Mouse (Mus musculus) liver, embryonic 11.5 days (tissue): ENCODE data around the gene Prph. TPM values are rescaled to one million over a fixed set of nuclear protein-coding genes. Genes with fewer than 3 reads are reported as not detected.
A peak's percentile ranks its signal among the peaks of the same experiment; 100 is the strongest.

Source experiments
- ATAC-seq: fragments of 200-750 bp; cut with Nextera tagmentation; replicated peaks from 2 replicates; pipeline ENCODE4 v1.8.0; 2017; ENCODE audit warnings: moderate number of reproducible peaks, mild to moderate bottlenecking, moderate TSS enrichment, moderate library complexity; ENCODE audit not compliant: low FRiP score
- DNase-seq: peaks from one replicate; pipeline ENCODE4 v3.0.0-alpha.2; 2017; ENCODE audit warnings: low spot score
- H3K27ac ChIP-seq: fragments of 300-500 bp; sonication (generic); 2 replicates; pipeline ENCODE4 v1.5.1; 2014; ENCODE audit warnings: mild to moderate bottlenecking, low read depth, low read length, control low read depth
- H3K27me3 ChIP-seq: fragments of 300-500 bp; sonication (generic); replicated peaks from 2 replicates; pipeline ENCODE4 v1.6.1; 2014; ENCODE audit warnings: low read length, mixed read lengths; ENCODE audit not compliant: control insufficient read depth, insufficient read depth
- H3K36me3 ChIP-seq: fragments of 300-500 bp; sonication (generic); 2 replicates; pipeline ENCODE4 v1.6.1; 2014; ENCODE audit warnings: mild to moderate bottlenecking, low read length, moderate library complexity, mixed read lengths; ENCODE audit not compliant: control insufficient read depth, insufficient read depth
- H3K4me1 ChIP-seq: fragments of 300-500 bp; sonication (generic); replicated peaks from 2 replicates; pipeline ENCODE4 v1.6.1; 2014; ENCODE audit warnings: low read length, mixed read lengths; ENCODE audit not compliant: control insufficient read depth, insufficient read depth
- H3K4me2 ChIP-seq: fragments of 300-500 bp; sonication (generic); 2 replicates; pipeline ENCODE4 v1.6.1; 2014; ENCODE audit warnings: mild to moderate bottlenecking, control low read depth, moderate library complexity
- H3K4me3 ChIP-seq: fragments of 300-500 bp; sonication (generic); 2 replicates; pipeline ENCODE4 v1.5.1; 2014; ENCODE audit warnings: low read depth, low read length, control low read depth
- H3K9ac ChIP-seq: fragments of 300-500 bp; sonication (generic); 2 replicates; pipeline ENCODE4 v1.6.1; 2014; ENCODE audit warnings: low read depth, low read length, control low read depth
- H3K9me3 ChIP-seq: fragments of 300-500 bp; sonication (generic); 2 replicates; pipeline ENCODE4 v1.6.1; 2016; ENCODE audit warnings: low read length, inconsistent platforms, mixed read lengths; ENCODE audit not compliant: control insufficient read depth
- WGBS: fragments of 180-500 bp; shearing (Covaris S2); extraction: QIAGEN DNeasy Blood & Tissue Kit; methylation state at CpG from one replicate; pipeline ENCODE4 v1.1.7; 2014; 5-methylcytosine and 5-hydroxymethylcytosine counted together
- polyA plus RNA-seq: library from polyadenylated mRNA; unstranded; fragments of >200 nt; fragmentation: Nextera tagmentation; extraction: Ambion mirVana; gene quantifications from 2 replicates; pipeline ENCODE4 v1.2.1, GENCODE M21; 2014

The Prph gene
- polyA plus RNA-seq, 1 experiment from 2014 or later: 0.36 TPM

GRCm38 (mm10) chr15:99020171-99020570 is 34.8 kb upstream of the Prph start:
- WGBS: 89% methylated on average over 4 of the region's 4 CpGs
- Histone ChIP-seq H3K27ac (no peak overlapping the region), H3K4me1 (peaks cover 2% of the 10 kb centered on the region; the same call in 1 of the 2 replicates), H3K4me2 (no peak overlapping the region), H3K27me3 (no peaks in the 10 kb centered on the region), H3K9ac (no peak overlapping the region), H3K36me3 (no peaks in the 10 kb centered on the region), H3K4me3 (no peak overlapping the region), H3K9me3 (no peaks in the 10 kb centered on the region)
- no peak for ATAC-seq
- no peak for DNase-seq

- Histone ChIP-seq H3K36me3 (no peaks in the 10 kb centered on the region), H3K4me1 (peaks cover 2% of the 10 kb centered on the region; the same call in 1 of the 2 replicates), H3K9me3 (no peaks in the 10 kb centered on the region), H3K27me3 (no peaks in the 10 kb centered on the region), H3K27ac (no peak overlapping the region), H3K4me2 (no peak overlapping the region), H3K9ac (no peak overlapping the region), H3K4me3 (no peak overlapping the region)
- ATAC-seq: no peak
- DNase-seq: no peak
- WGBS: 93% methylated on average over 7 of the region's 7 CpGs
Measured at GRCm38 (mm10) chr15:99021255-99021654, 33.7 kb upstream of the Prph start.

GRCm38 (mm10) chr15:99024668-99025314 is 30.2 kb upstream of the Prph start:
- Histone ChIP-seq H3K27ac (no peak overlapping the region), H3K36me3 (no peaks in the 10 kb centered on the region), H3K9ac (no peak overlapping the region), H3K4me1 (no peaks in the 10 kb centered on the region; the same call in 1 of the 2 replicates), H3K4me3 (no peak overlapping the region), H3K27me3 (no peaks in the 10 kb centered on the region), H3K4me2 (0 out of 2 replicates have a peak overlapping the region, but pooled peaks have one; percentile 13), H3K9me3 (no peaks in the 10 kb centered on the region)
- peak; percentile 80 for DNase-seq
- WGBS: 21% methylated on average over 7 of the region's 8 CpGs
- ATAC-seq: no peak

GRCm38 (mm10) chr15:99025414-99025813 is 29.6 kb upstream of the Prph start:
- no peaks in the 10 kb centered on the region for H3K27me3 ChIP-seq
- H3K36me3 ChIP-seq: no peaks in the 10 kb centered on the region
- ATAC-seq (no peak), DNase-seq (no peak)
- H3K4me2 ChIP-seq: no peak overlapping the region
- no peaks in the 10 kb centered on the region for H3K9me3 ChIP-seq
- no peaks in the 10 kb centered on the region; the same call in 1 of the 2 replicates for H3K4me1 ChIP-seq
- H3K4me3 ChIP-seq: no peak overlapping the region
- 64% methylated on average over 13 of the region's 13 CpGs for WGBS
- no peak overlapping the region for H3K9ac ChIP-seq
- no peak overlapping the region for H3K27ac ChIP-seq

DNA sequence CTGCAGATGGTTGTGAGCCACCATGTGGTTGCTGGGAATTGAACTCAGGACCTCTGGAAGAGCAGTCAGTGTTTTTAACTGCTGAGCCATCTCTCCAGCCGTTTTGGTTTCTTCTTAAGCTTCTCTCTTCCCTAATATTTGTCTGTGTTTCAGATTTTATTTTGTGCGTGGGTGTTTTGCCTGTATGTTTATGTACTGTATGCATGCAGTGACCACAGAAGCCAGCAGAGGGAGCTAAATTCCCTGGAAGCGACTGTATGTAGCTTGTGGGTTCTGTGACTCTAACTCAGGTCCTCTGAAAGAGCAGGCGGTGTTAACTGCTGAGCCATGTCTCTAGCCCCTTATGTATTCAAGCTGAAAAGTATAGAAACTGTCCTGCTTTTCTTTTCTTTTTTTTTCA is 28.7 kb upstream of the Prph start:
- 46% methylated on average over 4 of the region's 4 CpGs for WGBS
- DNase-seq (peak; percentile 53), ATAC-seq (no peak)
- H3K4me2 ChIP-seq: no peak overlapping the region
- no peaks in the 10 kb centered on the region for H3K9me3 ChIP-seq
- no peak overlapping the region for H3K4me3 ChIP-seq
- no peaks in the 10 kb centered on the region for H3K36me3 ChIP-seq
- H3K27me3 ChIP-seq: no peaks in the 10 kb centered on the region
- no peak overlapping the region for H3K27ac ChIP-seq
- H3K4me1 ChIP-seq: no peaks in the 10 kb centered on the region; the same call in 1 of the 2 replicates
- no peak overlapping the region for H3K9ac ChIP-seq

DNA sequence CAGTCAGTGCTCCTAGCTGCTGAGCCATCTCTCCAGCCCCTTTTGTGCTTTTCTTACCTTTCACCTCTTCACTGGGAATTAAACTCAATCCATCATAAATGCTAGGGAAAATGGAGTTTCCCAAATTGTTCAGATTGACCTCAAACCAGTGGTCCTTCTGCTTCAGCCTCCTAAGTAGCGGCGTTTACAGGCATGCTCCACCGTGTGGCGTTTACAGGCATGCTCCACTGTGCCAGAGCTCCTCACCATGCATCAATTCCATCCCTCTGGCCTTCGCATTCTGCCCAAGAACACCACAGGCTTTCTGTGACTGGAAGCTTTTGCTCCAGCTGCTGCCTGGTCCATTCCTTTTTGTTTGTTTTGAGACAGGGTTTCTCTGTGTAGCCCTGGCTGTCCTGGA is 27.9 kb upstream of the Prph start:
- no peaks in the 10 kb centered on the region for H3K9me3 ChIP-seq
- no peaks in the 10 kb centered on the region for H3K36me3 ChIP-seq
- 68% methylated on average over 5 of the region's 5 CpGs for WGBS
- H3K27me3 ChIP-seq: no peaks in the 10 kb centered on the region
- no peak overlapping the region for H3K4me2 ChIP-seq
- ATAC-seq (no peak), DNase-seq (no peak)
- H3K27ac ChIP-seq: no peak overlapping the region
- H3K9ac ChIP-seq: no peak overlapping the region
- H3K4me1 ChIP-seq: peaks cover 3% of the 10 kb centered on the region
- no peak overlapping the region for H3K4me3 ChIP-seq

DNA sequence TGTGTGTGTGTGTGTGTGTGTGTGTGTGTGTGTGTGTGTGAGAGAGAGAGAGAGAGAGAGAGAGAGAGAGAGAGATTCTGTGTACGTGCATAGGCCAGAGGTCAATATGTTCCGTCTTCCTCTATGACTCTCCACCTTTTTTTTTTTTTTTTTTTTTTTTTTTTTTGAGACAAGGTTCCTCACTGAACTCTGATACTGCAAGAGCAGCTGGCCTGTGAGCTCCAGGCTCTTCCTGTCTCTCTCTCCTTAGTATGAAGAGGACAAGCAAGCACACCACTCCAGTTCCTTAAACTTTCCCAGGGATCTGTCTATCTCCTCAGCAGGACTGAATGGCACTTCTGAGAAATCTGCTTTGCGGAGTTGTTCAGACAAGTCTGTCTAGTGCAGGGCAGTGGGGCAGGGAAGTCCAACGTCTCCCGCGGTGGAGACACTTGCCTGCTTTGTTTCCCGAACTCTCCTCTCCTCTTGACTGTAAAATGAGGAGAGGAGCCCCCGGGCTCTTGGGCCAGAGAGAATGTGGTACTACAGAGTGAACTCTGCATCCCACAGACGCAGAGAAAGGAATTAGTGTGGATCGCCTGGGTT is 26.0 kb upstream of the Prph start:
- H3K27me3 ChIP-seq: no peaks in the 10 kb centered on the region
- H3K9ac ChIP-seq: peak overlapping the region; percentile 88
- peaks cover 2% of the 10 kb centered on the region; the same call in 1 of the 2 replicates for H3K36me3 ChIP-seq
- peak; percentile 52 for DNase-seq
- H3K27ac ChIP-seq: peak overlapping the region; percentile 90
- 3% methylated on average over 10 of the region's 10 CpGs for WGBS
- peaks cover 18% of the 10 kb centered on the region for H3K4me1 ChIP-seq
- peak overlapping the region; percentile 80 for H3K4me2 ChIP-seq
- no peak for ATAC-seq
- peak overlapping the region; percentile 80 for H3K4me3 ChIP-seq
- H3K9me3 ChIP-seq: no peaks in the 10 kb centered on the region

- under 1% methylated on average over 52 of the region's 52 CpGs for WGBS
- ATAC-seq (peak; percentile 91), DNase-seq (peak; percentile 95)
- Histone ChIP-seq H3K4me2 (peak within 1 kb of the TSS; percentile 80), H3K9ac (peak within 1 kb of the TSS; percentile 88), H3K4me1 (peaks cover 18% of the 10 kb centered on the region), H3K27me3 (no peaks in the 10 kb centered on the region), H3K4me3 (peak within 1 kb of the TSS; percentile 80), H3K9me3 (no peaks in the 10 kb centered on the region), H3K36me3 (peaks cover 8% of the 10 kb centered on the region; the same call in 1 of the 2 replicates), H3K27ac (peak within 1 kb of the TSS; percentile 90)
Measured at GRCm38 (mm10) chr15:99029619-99030584, 25.1 kb upstream of the Prph start, which contains the start of gene Tuba1c. Tuba1c (plus strand) TSS chr15:99029891.
